Mouse (Mus musculus) liver, adult 2 months (tissue): ENCODE results near the gene Actg2.

Experiments used
- CTCF ChIP-seq: fragments of 200-500 bp; IDR thresholded peaks from 2 replicates; pipeline ENCODE4 v1.5.1; 2011; ENCODE audit warnings: low read depth, low read length, control low read depth
- POLR2A ChIP-seq: fragments of 200-500 bp; IDR thresholded peaks from 2 replicates; pipeline ENCODE4 v1.6.1; 2011; ENCODE audit warnings: low read length, control low read depth; ENCODE audit not compliant: insufficient read depth; ENCODE audit errors: extremely low read depth

DNA sequence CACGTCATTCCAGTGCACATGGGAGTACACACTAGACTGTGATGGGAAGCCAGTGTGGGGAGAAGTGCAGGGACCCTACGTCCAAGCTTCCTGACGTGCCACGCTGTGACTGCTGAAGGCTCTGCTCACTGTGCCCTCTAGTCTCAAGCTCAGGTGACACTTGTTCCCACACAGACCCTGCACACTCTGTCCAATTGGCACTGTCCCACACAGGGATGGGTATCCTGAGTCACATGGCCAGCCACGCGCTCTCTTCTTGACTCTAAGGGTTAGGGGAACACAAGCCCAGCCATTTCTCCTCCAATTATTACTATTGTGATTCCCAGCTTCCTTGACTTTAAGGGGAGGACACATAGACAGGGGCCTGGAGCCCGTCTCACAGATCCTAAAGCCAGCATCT is 52.3 kb downstream of the Actg2 start:
- TF ChIP-seq POLR2A, result no peak
- no peak for TF ChIP-seq CTCF
